Mouse (Mus musculus) testis, adult 2 months (tissue): ENCODE data around the gene Myo1b.

Source experiments
- CTCF ChIP-seq: fragments of 200-500 bp; IDR thresholded peaks from 2 replicates; pipeline ENCODE4 v1.5.1; 2012; ENCODE audit warnings: low read depth, mild to moderate bottlenecking, inconsistent platforms, low read length, moderate library complexity; ENCODE audit not compliant: control insufficient read depth, insufficient read depth, insufficient replicate concordance
- POLR2A ChIP-seq: fragments of 200-500 bp; IDR thresholded peaks from 2 replicates; pipeline ENCODE4 v1.6.1; 2012; ENCODE audit warnings: low read depth, mild to moderate bottlenecking, inconsistent platforms, low read length, moderate library complexity; ENCODE audit not compliant: control insufficient read depth

DNA sequence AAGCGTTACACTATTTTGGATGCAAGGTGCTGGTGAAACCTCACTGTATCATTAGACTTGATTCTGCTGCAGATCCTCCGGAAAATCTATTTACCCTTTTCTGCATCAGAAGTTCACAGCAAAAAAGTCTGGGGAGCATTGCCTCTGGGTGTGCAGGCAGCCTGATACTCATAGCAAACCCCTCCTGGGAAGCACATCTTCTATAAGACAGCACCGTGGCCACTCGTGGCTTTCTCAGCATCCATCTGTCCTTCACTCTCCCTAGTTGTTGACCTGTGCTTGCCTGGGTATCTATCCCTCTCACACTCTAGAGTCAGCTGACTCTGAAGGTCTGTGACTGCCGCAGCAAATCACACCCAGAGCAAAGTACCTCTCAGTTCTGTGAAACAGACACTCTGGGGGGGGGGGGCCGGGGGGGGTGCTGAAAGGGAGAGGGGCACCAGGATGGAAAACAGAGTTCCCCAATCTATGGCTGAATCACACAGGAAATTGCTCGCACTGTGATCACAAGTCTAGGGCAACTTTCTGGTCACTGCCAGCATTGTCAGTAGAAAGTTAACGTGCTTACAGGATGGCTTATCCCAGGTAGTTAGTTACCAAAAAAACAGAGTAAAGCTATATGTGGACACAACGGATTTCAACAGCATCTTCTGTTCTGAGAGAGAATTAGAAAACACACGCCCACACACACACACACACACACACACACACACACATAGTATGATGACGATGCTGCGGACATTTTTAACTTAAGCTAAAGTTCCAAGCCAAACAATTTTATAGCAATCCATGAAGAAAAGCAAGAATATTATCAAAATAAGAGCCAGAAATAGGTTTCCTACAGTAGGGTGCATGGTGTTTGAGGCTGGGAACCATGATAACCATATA lies 35.7 kb downstream of the Myo1b start:
- no peak for TF ChIP-seq CTCF
- no peak for TF ChIP-seq POLR2A
